Mouse (Mus musculus) liver, postnatal 0 days (tissue): ENCODE results near the gene Arhgef2.

Experiments
- CTCF ChIP-seq: sonication (generic); IDR thresholded peaks from 2 replicates; pipeline ENCODE4 v1.5.1; 2016; ENCODE audit warnings: antibody characterized with exemption, low read depth
- EP300 ChIP-seq: IDR thresholded peaks from 2 replicates; pipeline ENCODE4 v1.6.1; 2016; ENCODE audit warnings: antibody characterized with exemption, low read depth, mild to moderate bottlenecking

- TF ChIP-seq CTCF (no peak), EP300 (no peak)
Observed at GRCm38 (mm10) chr3:88649186-88649585, 43.4 kb downstream of the Arhgef2 start.
